Mouse (Mus musculus) lung, adult 2 months (tissue): Measurements from ENCODE around the gene Dstyk.

Source experiments
- CTCF ChIP-seq: fragments of 200-500 bp; IDR thresholded peaks from 2 replicates; pipeline ENCODE4 v1.5.1; 2011; ENCODE audit warnings: mild to moderate bottlenecking, low read length, control low read depth; ENCODE audit not compliant: insufficient read depth
- POLR2A ChIP-seq: fragments of 200-500 bp; IDR thresholded peaks from 2 replicates; pipeline ENCODE4 v1.6.1; 2011; ENCODE audit warnings: low read depth, mild to moderate bottlenecking, control low read depth, low read length, borderline replicate concordance; ENCODE audit errors: extremely low read depth

DNA sequence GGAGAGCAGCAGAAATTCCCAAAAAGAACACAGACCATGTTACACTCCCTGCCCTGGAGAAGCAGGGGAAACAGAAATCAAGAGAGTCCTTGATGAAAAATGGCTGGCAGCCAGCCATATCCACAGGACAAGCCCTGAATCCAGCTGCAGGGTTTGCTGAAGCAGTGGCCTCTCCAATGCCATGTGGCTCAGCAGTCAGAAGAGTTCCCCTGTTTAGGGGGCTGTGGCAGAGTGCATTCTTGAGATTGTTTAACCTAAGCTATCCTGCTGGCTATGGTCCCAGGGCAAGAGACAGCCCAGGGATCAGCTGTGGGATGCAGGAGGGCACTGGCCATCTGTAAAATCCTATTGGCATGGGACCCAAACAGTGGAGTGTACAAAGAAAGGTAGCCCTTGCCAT, 51.6 kb downstream of the Dstyk start:
- TF ChIP-seq CTCF (no peak), POLR2A (no peak)
